Mouse (Mus musculus) E14TG2a.4 (cell line): Measurements from ENCODE around the gene Taf6l.

Experiments
- CTCF ChIP-seq: conservative IDR thresholded peaks from 2 replicates; pipeline ENCODE4 v1.5.1; 2014; ENCODE audit warnings: low read length
- NANOG ChIP-seq: IDR thresholded peaks from 2 replicates; pipeline ENCODE4 v1.6.1; 2014; ENCODE audit warnings: borderline replicate concordance, low read length, mixed read lengths

- TF ChIP-seq CTCF (no peak), NANOG (no peak)
Measured at GRCm38 (mm10) chr19:8829660-8830059, 43.4 kb upstream of the Taf6l start, which contains the start of gene AC129217.1.
